Mouse (Mus musculus) E14TG2a.4 (cell line): Measurements from ENCODE around the gene Wnk1.

ENCODE experiments used
- CTCF ChIP-seq: conservative IDR thresholded peaks from 2 replicates; pipeline ENCODE4 v1.5.1; 2014; ENCODE audit warnings: low read length
- NANOG ChIP-seq: IDR thresholded peaks from 2 replicates; pipeline ENCODE4 v1.6.1; 2014; ENCODE audit warnings: borderline replicate concordance, low read length, mixed read lengths
- POU5F1 ChIP-seq: IDR thresholded peaks from 2 replicates; pipeline ENCODE4 v1.6.1; 2014; ENCODE audit warnings: low read length, borderline replicate concordance

DNA sequence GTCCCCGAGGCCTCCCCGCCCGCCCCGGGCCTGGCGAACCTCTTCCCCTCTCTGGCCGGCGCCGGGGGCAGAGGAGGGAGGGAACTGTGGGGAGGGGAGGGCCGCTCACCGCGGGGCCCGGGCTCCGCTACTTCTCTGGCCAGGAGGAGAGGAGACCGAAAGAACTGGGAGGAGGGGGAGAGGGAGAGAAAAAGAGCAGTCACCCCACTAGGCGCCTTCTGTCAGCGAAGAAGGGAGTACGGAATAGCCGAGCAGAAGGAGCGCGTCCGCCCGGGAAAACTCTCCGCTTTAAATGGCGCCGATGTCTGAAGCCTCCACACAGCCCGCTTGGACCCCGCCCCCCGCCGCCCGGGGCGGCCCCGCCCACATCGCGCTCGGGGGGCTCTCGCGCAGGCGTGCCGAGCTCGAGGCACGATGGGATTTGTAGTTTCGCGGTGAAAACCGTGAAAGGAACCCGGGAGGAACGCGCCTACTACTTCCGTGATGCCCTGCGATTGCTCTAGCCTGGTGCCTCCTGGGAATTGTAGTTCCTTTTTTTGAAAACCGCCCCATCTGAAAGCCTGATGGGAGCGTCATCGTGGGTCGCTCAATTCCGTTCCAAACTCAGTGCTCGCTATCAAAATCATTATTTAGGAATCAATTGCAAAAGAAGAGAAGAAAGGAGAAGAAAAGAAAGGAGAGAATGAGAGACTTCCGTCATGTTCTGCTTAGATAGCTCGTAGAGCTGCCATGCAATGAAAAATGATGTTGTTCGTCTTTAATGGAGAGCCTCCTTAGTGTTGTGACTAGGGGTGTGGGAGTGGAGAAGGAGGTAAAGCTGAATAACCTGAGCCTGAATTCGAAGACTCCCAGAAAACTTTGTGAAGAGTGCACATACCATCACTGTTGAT, at the start of gene Wnk1:
- no peak for TF ChIP-seq CTCF
- TF ChIP-seq POU5F1 = no peak
- TF ChIP-seq NANOG = no peak
